Mouse (Mus musculus) neural tube, embryonic 14.5 days (tissue): ENCODE data around the gene Usp22. TPM values are rescaled to one million over a fixed set of nuclear protein-coding genes. Genes with fewer than 3 reads are reported as not detected.
"Not testable (repeated sequence)": the region's sequence is repeated elsewhere in the genome, so short reads cannot be mapped to it uniquely, and the experiment has no call there.

Experiments used
- ATAC-seq: fragments of 200-750 bp; cut with Nextera tagmentation; 2 replicates; pipeline ENCODE4 v1.8.0; 2017; ENCODE audit warnings: low read depth, mild to moderate bottlenecking, moderate TSS enrichment, moderate library complexity
- H3K27ac ChIP-seq: fragments of 300-500 bp; sonication (generic); 2 replicates; pipeline ENCODE4 v1.5.1; 2014; ENCODE audit warnings: low read depth, mild to moderate bottlenecking, control low read depth, low read length, moderate library complexity, mixed read lengths
- H3K27me3 ChIP-seq: fragments of 300-500 bp; sonication (generic); 2 replicates; pipeline ENCODE4 v1.6.1; 2014; ENCODE audit warnings: low read length; ENCODE audit not compliant: control insufficient read depth, insufficient read depth
- H3K36me3 ChIP-seq: fragments of 300-500 bp; sonication (generic); 2 replicates; pipeline ENCODE4 v1.6.1; 2014; ENCODE audit warnings: low read length, mixed read lengths; ENCODE audit not compliant: control insufficient read depth, insufficient read depth
- H3K4me1 ChIP-seq: fragments of 300-500 bp; sonication (generic); 2 replicates; pipeline ENCODE4 v1.6.1; 2014; ENCODE audit warnings: low read length; ENCODE audit not compliant: control insufficient read depth, insufficient read depth
- H3K4me2 ChIP-seq: fragments of 300-500 bp; sonication (generic); 2 replicates; pipeline ENCODE4 v1.6.1; 2014; ENCODE audit warnings: mild to moderate bottlenecking, low read depth, low read length, control low read depth
- H3K4me3 ChIP-seq: fragments of 300-500 bp; sonication (generic); 2 replicates; pipeline ENCODE4 v1.5.1; 2014; ENCODE audit warnings: low read depth, low read length, control low read depth, mixed read lengths
- H3K9ac ChIP-seq: fragments of 300-500 bp; sonication (generic); replicated peaks from 2 replicates; pipeline ENCODE4 v1.6.1; 2014; ENCODE audit warnings: low read depth, mild to moderate bottlenecking, control low read depth, low read length, mixed read lengths
- H3K9me3 ChIP-seq: fragments of 300-500 bp; sonication (generic); 2 replicates; pipeline ENCODE4 v1.6.1; 2016; ENCODE audit warnings: low read length; ENCODE audit not compliant: control insufficient read depth
- WGBS: fragments of 180-500 bp; shearing (Covaris S2); extraction: QIAGEN DNeasy Blood & Tissue Kit; methylation state at CpG from one replicate; pipeline ENCODE4 v1.1.7; 2014; 5-methylcytosine and 5-hydroxymethylcytosine counted together
- polyA plus RNA-seq: library from polyadenylated mRNA; unstranded; fragments of >200 nt; fragmentation: Nextera tagmentation; extraction: Ambion mirVana; gene quantifications from 2 replicates; pipeline ENCODE4 v1.2.1, GENCODE M21; 2014

Usp22 gene
- polyA plus RNA-seq, 1 experiment from 2014 or later = 526 TPM

GRCm38 (mm10) chr11:61142262-61142661, 32.6 kb downstream of the Usp22 start:
- 68% methylated on average over 3 of the region's 3 CpGs for WGBS
- no peak overlapping the region for H3K9ac ChIP-seq
- no peak overlapping the region for H3K27ac ChIP-seq
- H3K9me3 ChIP-seq = no peaks in the 10 kb centered on the region
- no peaks in the 10 kb centered on the region for H3K36me3 ChIP-seq
- ATAC-seq = no peak
- no peak overlapping the region for H3K4me2 ChIP-seq
- H3K4me1 ChIP-seq = 0 out of 2 replicates have a peak, but pooled peaks cover 3% of the 10 kb centered on the region
- H3K4me3 ChIP-seq = no peak overlapping the region
- H3K27me3 ChIP-seq = no peaks in the 10 kb centered on the region

GRCm38 (mm10) chr11:61141693-61142092, 33.2 kb downstream of the Usp22 start:
- no peaks in the 10 kb centered on the region for H3K27me3 ChIP-seq
- H3K27ac ChIP-seq = no peak overlapping the region
- H3K9me3 ChIP-seq = no peaks in the 10 kb centered on the region
- H3K9ac ChIP-seq = no peak overlapping the region
- no peaks in the 10 kb centered on the region for H3K4me1 ChIP-seq
- 85% methylated on average over 2 of the region's 2 CpGs for WGBS
- H3K36me3 ChIP-seq = no peaks in the 10 kb centered on the region
- no peak overlapping the region for H3K4me2 ChIP-seq
- no peak overlapping the region for H3K4me3 ChIP-seq
- no peak for ATAC-seq

DNA sequence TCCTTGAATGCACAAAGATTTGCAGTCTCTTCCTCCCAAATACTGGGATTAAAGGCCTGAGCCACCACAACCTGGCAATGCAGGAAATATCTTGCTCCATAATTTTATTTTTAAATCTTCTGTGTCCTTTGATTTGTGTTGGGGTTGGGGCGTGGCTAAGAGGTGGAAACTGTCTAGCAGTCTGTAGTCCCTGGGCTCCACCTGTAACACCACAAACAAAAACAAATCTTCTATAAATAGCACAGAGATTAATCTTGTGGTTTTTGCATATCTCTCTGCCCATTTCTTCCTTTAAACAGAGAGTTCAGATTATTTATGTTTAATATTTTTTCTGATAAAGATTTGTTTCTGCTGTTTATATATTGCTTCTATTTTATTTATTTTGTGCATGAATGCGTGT, 41.9 kb downstream of the Usp22 start:
- H3K9me3 ChIP-seq = no peaks in the 10 kb centered on the region
- H3K4me1 ChIP-seq = no peaks in the 10 kb centered on the region
- no peak overlapping the region for H3K9ac ChIP-seq
- H3K27me3 ChIP-seq = no peaks in the 10 kb centered on the region
- H3K36me3 ChIP-seq = no peaks in the 10 kb centered on the region
- no peak overlapping the region for H3K4me2 ChIP-seq
- 82% methylated on average over 2 of the region's 2 CpGs for WGBS
- H3K27ac ChIP-seq = no peak overlapping the region
- no peak for ATAC-seq
- no peak overlapping the region for H3K4me3 ChIP-seq

DNA sequence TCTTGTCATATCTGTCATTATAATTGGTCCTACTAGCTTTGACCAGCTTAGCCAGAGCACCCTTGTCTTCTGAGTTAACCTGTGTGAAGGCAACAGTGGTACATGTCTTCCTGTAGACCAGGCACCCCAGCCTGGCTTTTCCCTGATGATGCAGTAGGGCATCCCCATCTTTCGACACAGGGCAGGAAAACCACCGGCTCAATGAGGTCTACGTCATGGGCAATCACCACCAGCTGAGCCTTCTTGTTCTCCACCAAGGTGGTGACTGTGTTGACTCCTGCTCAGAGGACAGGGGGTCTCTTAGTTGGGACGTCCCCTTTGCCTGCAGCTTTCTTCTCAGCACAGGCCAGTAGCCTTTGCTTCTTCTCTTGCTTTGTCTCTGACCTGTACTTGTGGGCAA, 44.2 kb downstream of the Usp22 start:
- 93% methylated on average over 4 of the region's 4 CpGs for WGBS
- H3K27me3 ChIP-seq, H3K36me3 ChIP-seq, H3K9ac ChIP-seq, H3K4me2 ChIP-seq, H3K27ac ChIP-seq, H3K9me3 ChIP-seq, ATAC-seq, H3K4me3 ChIP-seq, H3K4me1 ChIP-seq: not testable (repeated sequence)

GRCm38 (mm10) chr11:61129305-61129704, 45.5 kb downstream of the Usp22 start:
- 57% methylated on average over 10 of the region's 10 CpGs for WGBS
- no peaks in the 10 kb centered on the region for H3K9me3 ChIP-seq
- no peaks in the 10 kb centered on the region for H3K27me3 ChIP-seq
- no peaks in the 10 kb centered on the region for H3K4me1 ChIP-seq
- H3K4me2 ChIP-seq = no peak overlapping the region
- H3K27ac ChIP-seq = no peak overlapping the region
- H3K4me3 ChIP-seq = no peak overlapping the region
- ATAC-seq = no peak
- H3K9ac ChIP-seq = no peak overlapping the region
- no peaks in the 10 kb centered on the region for H3K36me3 ChIP-seq

GRCm38 (mm10) chr11:61127421-61128055, 47.3 kb downstream of the Usp22 start:
- WGBS = 91% methylated on average over 8 of the region's 8 CpGs
- H3K27me3 ChIP-seq = no peaks in the 10 kb centered on the region
- H3K9me3 ChIP-seq = no peaks in the 10 kb centered on the region
- H3K9ac ChIP-seq = no peak overlapping the region
- no peak overlapping the region for H3K27ac ChIP-seq
- no peak overlapping the region for H3K4me2 ChIP-seq
- ATAC-seq = no peak
- no peaks in the 10 kb centered on the region for H3K4me1 ChIP-seq
- no peak overlapping the region for H3K4me3 ChIP-seq
- H3K36me3 ChIP-seq = no peaks in the 10 kb centered on the region

DNA sequence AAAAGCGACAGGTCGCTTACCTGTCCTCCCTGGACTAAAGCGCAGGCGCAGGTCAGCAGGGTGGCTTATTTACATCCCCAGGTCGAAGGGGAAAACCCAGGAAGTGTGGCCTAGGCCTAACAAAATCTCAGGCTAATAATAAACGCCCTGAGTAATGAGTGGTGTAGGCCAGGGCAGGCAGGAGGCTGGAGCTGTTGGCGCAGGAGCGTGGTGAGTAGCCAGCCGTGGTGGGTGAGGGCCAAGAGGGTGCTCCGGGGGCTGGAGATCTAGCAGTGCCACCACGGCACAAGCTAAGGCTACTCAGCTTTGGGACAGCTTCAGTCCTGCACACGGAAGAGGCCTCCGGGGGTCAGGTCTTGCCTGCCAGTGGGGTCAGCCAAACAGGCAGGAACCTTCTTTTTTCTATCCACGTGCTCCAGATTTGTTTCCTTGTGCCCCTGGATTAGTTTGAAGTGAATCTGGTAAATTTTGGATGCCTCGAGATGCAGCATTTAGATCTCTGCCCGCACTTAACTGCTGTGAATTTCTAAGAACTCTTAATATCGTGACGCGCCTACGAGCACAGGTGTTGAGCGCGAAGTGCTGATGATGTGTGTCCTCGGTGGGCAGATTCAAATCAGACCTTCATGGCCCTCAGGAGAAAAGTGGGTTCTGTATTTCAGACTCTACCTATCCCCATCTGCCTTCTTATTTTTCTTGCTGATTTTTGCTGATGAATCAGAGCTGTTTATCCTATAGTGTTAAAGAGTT, 48.1 kb downstream of the Usp22 start, which contains the start of gene Tnfrsf13b:
Tnfrsf13b (plus strand) TSS at position 150 of the 750 bp plus-strand sequence.
- no peak within 1 kb of the TSS for H3K27ac ChIP-seq
- H3K4me3 ChIP-seq = no peak within 1 kb of the TSS
- H3K9me3 ChIP-seq = no peaks in the 10 kb centered on the region
- H3K36me3 ChIP-seq = no peaks in the 10 kb centered on the region
- no peak within 1 kb of the TSS for H3K4me2 ChIP-seq
- WGBS = 84% methylated on average over 23 of the region's 23 CpGs
- no peak within 1 kb of the TSS for H3K9ac ChIP-seq
- no peaks in the 10 kb centered on the region for H3K27me3 ChIP-seq
- no peaks in the 10 kb centered on the region for H3K4me1 ChIP-seq
- ATAC-seq = no peak

DNA sequence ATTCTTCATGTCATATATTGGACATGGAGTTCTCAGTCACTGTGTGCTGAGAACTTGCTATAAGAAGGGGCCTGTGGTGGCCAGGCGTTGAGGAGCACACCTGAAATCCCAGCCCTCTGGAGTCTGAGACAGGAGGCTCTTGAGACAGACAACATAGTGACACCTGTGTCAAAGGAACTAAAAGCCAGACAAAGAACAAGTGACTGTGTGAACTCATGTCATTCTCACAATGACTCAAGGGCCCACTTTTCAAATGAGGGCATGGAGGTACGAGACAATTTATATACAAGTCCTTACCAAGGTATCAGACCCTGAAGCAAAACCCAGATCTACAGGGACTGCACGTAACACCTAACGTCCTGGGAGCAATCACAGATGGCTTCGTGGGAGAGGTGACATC, 48.9 kb downstream of the Usp22 start:
- Histone ChIP-seq H3K36me3 (no peaks in the 10 kb centered on the region), H3K4me3 (no peak overlapping the region), H3K27me3 (no peaks in the 10 kb centered on the region), H3K27ac (no peak overlapping the region), H3K4me1 (no peaks in the 10 kb centered on the region), H3K4me2 (no peak overlapping the region), H3K9ac (no peak overlapping the region), H3K9me3 (no peaks in the 10 kb centered on the region)
- no peak for ATAC-seq
- WGBS = 89% methylated on average over 5 of the region's 5 CpGs

DNA sequence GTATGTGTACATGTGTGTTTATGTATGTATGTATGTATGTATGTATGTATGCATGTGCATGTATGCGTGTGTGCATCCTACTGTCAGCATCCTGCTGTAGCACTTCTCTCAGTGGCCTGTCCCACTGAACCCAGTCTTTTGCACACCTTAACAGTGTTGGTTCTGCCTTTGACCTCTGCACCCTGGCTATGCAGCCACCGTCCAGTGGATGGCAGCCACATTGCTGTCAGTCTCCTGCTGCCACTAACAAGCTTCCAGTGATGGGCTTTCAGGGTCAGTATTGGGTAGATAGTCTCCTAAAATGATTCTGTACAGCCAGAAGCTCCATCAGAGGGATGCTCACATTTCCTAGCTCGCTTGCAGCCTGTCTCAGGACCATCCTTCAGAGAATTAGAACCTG, 51.0 kb downstream of the Usp22 start:
- no peak for ATAC-seq
- Histone ChIP-seq H3K36me3 (no peaks in the 10 kb centered on the region), H3K4me1 (no peaks in the 10 kb centered on the region), H3K4me2 (no peak overlapping the region), H3K4me3 (no peak overlapping the region), H3K27ac (no peak overlapping the region), H3K9ac (no peak overlapping the region), H3K27me3 (no peaks in the 10 kb centered on the region), H3K9me3 (no peaks in the 10 kb centered on the region)
- 75% methylated on average over 3 of the region's 3 CpGs for WGBS
